Mouse (Mus musculus) spleen, embryonic (tissue): ENCODE measurements around the gene Il17a.
"Not testable (repeated sequence)": the region's sequence is repeated elsewhere in the genome, so short reads cannot be mapped to it uniquely, and the experiment has no call there.

Source experiments
- CTCF ChIA-PET: fragments of 350-600 bp; sonication (Branson Sonifier 250); formaldehyde crosslinking; loops from one replicate; lab custom pipeline; 2022; lab: Charles Lee

Il17a gene

GRCm38 (mm10) chr1:20730903-20731302 is at the start of gene Il17a:
Gene Il17a (plus strand): TSS chr1:20730905.
- CTCF ChIA-PET, result no interaction called here

- CTCF ChIA-PET, result no interaction called here
Observed at GRCm38 (mm10) chr1:20682849-20683248, 47.9 kb upstream of the Il17a start.

- CTCF ChIA-PET, result no interaction called here
Observed at GRCm38 (mm10) chr1:20683386-20683785, 47.3 kb upstream of the Il17a start.

- CTCF ChIA-PET, result no interaction called here
Observed at GRCm38 (mm10) chr1:20683853-20684252, 46.9 kb upstream of the Il17a start.

GRCm38 (mm10) chr1:20684403-20684802 is 46.3 kb upstream of the Il17a start:
- CTCF ChIA-PET, result no interaction called here

GRCm38 (mm10) chr1:20685393-20685792 is 45.3 kb upstream of the Il17a start:
- CTCF ChIA-PET, result no interaction called here

GRCm38 (mm10) chr1:20685907-20686306 is 44.8 kb upstream of the Il17a start:
- CTCF ChIA-PET, result no interaction called here

GRCm38 (mm10) chr1:20691336-20691735 is 39.4 kb upstream of the Il17a start:
- CTCF ChIA-PET, result no interaction called here

GRCm38 (mm10) chr1:20693634-20694313 is 36.9 kb upstream of the Il17a start:
- CTCF ChIA-PET, result no interaction called here

GRCm38 (mm10) chr1:20700011-20700410 is 30.7 kb upstream of the Il17a start:
- CTCF ChIA-PET, result no interaction called here

- CTCF ChIA-PET, result interaction anchor here (0.6 kb wide), 1 partner anchor 305 kb away, joined by 3 read pairs; no protein-coding TSS in a partner anchor
Observed at GRCm38 (mm10) chr1:20736572-20736971, 5.9 kb downstream of the Il17a start.

GRCm38 (mm10) chr1:20738483-20738882 is 7.8 kb downstream of the Il17a start:
- CTCF ChIA-PET, result no interaction called here

GRCm38 (mm10) chr1:20740496-20740998 is 9.8 kb downstream of the Il17a start:
- CTCF ChIA-PET, result no interaction called here

GRCm38 (mm10) chr1:20754439-20754838 is 23.7 kb downstream of the Il17a start:
- CTCF ChIA-PET, result no interaction called here

- CTCF ChIA-PET, result no interaction called here
Observed at GRCm38 (mm10) chr1:20757586-20757985, 26.9 kb downstream of the Il17a start.

- CTCF ChIA-PET, result no interaction called here
Observed at GRCm38 (mm10) chr1:20759799-20760198, 29.1 kb downstream of the Il17a start.

- CTCF ChIA-PET, result no interaction called here
Observed at GRCm38 (mm10) chr1:20760331-20760730, 29.6 kb downstream of the Il17a start.

- CTCF ChIA-PET, result no interaction called here
Observed at GRCm38 (mm10) chr1:20761411-20761810, 30.7 kb downstream of the Il17a start.

GRCm38 (mm10) chr1:20766526-20766925 is 35.8 kb downstream of the Il17a start:
- CTCF ChIA-PET, result no interaction called here

- CTCF ChIA-PET, result not testable (repeated sequence)
Observed at GRCm38 (mm10) chr1:20774026-20774730, 43.5 kb downstream of the Il17a start.

- CTCF ChIA-PET, result no interaction called here
Observed at GRCm38 (mm10) chr1:20778366-20778765, 47.7 kb downstream of the Il17a start.
